Mouse (Mus musculus) intestine, embryonic 15.5 days (tissue): ENCODE data around the gene Hps4. TPM values are rescaled to one million over a fixed set of nuclear protein-coding genes. Genes with fewer than 3 reads are reported as not detected.
A peak's percentile ranks its signal among the peaks of the same experiment; 100 is the strongest.

Source experiments
- ATAC-seq: fragments of 200-750 bp; cut with Nextera tagmentation; 2 replicates; pipeline ENCODE4 v1.8.0; 2017; ENCODE audit warnings: moderate TSS enrichment, moderate library complexity
- H3K27ac ChIP-seq: fragments of 300-500 bp; sonication (generic); 2 replicates; pipeline ENCODE4 v1.5.1; 2015; ENCODE audit warnings: mild to moderate bottlenecking, inconsistent platforms
- H3K27me3 ChIP-seq: fragments of 300-500 bp; sonication (generic); replicated peaks from 2 replicates; pipeline ENCODE4 v1.6.1; 2015; ENCODE audit warnings: inconsistent platforms
- H3K36me3 ChIP-seq: fragments of 300-500 bp; sonication (generic); 2 replicates; pipeline ENCODE4 v1.6.1; 2015; ENCODE audit warnings: inconsistent platforms
- H3K4me1 ChIP-seq: fragments of 300-500 bp; sonication (generic); replicated peaks from 2 replicates; pipeline ENCODE4 v1.6.1; 2015; ENCODE audit warnings: inconsistent platforms
- H3K4me2 ChIP-seq: fragments of 300-500 bp; sonication (generic); replicated peaks from 2 replicates; pipeline ENCODE4 v1.6.1; 2015; ENCODE audit warnings: mild to moderate bottlenecking, inconsistent platforms
- H3K4me3 ChIP-seq: fragments of 300-500 bp; sonication (generic); replicated peaks from 2 replicates; pipeline ENCODE4 v1.5.1; 2015; ENCODE audit warnings: inconsistent platforms
- H3K9ac ChIP-seq: fragments of 300-500 bp; sonication (generic); 2 replicates; pipeline ENCODE4 v1.6.1; 2015; ENCODE audit warnings: inconsistent platforms
- H3K9me3 ChIP-seq: fragments of 300-500 bp; sonication (generic); 2 replicates; pipeline ENCODE4 v1.6.1; 2016; ENCODE audit warnings: inconsistent platforms
- WGBS: fragments of 180-500 bp; shearing (Covaris S2); methylation state at CpG from one replicate; pipeline ENCODE4 v1.1.7; 2015; 5-methylcytosine and 5-hydroxymethylcytosine counted together
- polyA plus RNA-seq: library from polyadenylated mRNA; unstranded; fragments of >200 nt; fragmentation: Nextera tagmentation; extraction: Ambion mirVana; gene quantifications from 2 replicates; pipeline ENCODE4 v1.2.1, GENCODE M21; 2015

Gene Hps4
- polyA plus RNA-seq, 1 experiment from 2014 or later: 38.7 TPM

- ATAC-seq: no peak
- H3K4me1 ChIP-seq: no peaks in the 10 kb centered on the region
- 94% methylated on average over 4 of the region's 4 CpGs for WGBS
These were observed 33.2 kb downstream of the Hps4 start for GRCm38 (mm10) chr5:112376111-112376510.

GRCm38 (mm10) chr5:112377380-112377779 lies 34.5 kb downstream of the Hps4 start:
- Histone ChIP-seq H3K36me3 (peaks cover 15% of the 10 kb centered on the region; the same call in 1 of the 2 replicates), H3K4me3 (no peak overlapping the region), H3K27ac (no peak overlapping the region), H3K9ac (no peak overlapping the region), H3K4me2 (no peak overlapping the region), H3K9me3 (no peaks in the 10 kb centered on the region), H3K4me1 (no peaks in the 10 kb centered on the region), H3K27me3 (no peaks in the 10 kb centered on the region)
- WGBS: 96% methylated on average over 1 of the region's 1 CpGs
- ATAC-seq: no peak

More at GRCm38 (mm10) chr5:112376111-112376510, 33.2 kb downstream of the Hps4 start:
- H3K9me3 ChIP-seq: no peaks in the 10 kb centered on the region
- H3K4me2 ChIP-seq: no peak overlapping the region
- no peak overlapping the region for H3K9ac ChIP-seq
- H3K4me3 ChIP-seq: no peak overlapping the region
- H3K27me3 ChIP-seq: no peaks in the 10 kb centered on the region
- no peak overlapping the region for H3K27ac ChIP-seq
- peaks cover 22% of the 10 kb centered on the region; the same call in 1 of the 2 replicates for H3K36me3 ChIP-seq

- Histone ChIP-seq H3K27ac (no peak overlapping the region), H3K4me3 (no peak overlapping the region), H3K36me3 (peaks cover 15% of the 10 kb centered on the region; the same call in 1 of the 2 replicates), H3K27me3 (no peaks in the 10 kb centered on the region), H3K9ac (no peak overlapping the region), H3K4me1 (no peaks in the 10 kb centered on the region; the same call in 1 of the 2 replicates), H3K4me2 (no peak overlapping the region), H3K9me3 (no peaks in the 10 kb centered on the region)
- WGBS: 73% methylated on average over 6 of the region's 6 CpGs
- ATAC-seq: no peak
These were observed 35.8 kb downstream of the Hps4 start for GRCm38 (mm10) chr5:112378716-112379115.

- no peak overlapping the region for H3K4me3 ChIP-seq
- H3K27me3 ChIP-seq: no peaks in the 10 kb centered on the region
- ATAC-seq: no peak
- H3K27ac ChIP-seq: no peak overlapping the region
- H3K9me3 ChIP-seq: no peaks in the 10 kb centered on the region
- no peak overlapping the region for H3K9ac ChIP-seq
- no peaks in the 10 kb centered on the region; the same call in 1 of the 2 replicates for H3K4me1 ChIP-seq
- WGBS: 82% methylated on average over 11 of the region's 11 CpGs
- H3K4me2 ChIP-seq: no peak overlapping the region
- H3K36me3 ChIP-seq: 0 out of 2 replicates have a peak, but pooled peaks cover 5% of the 10 kb centered on the region
These were observed 38.3 kb downstream of the Hps4 start for GRCm38 (mm10) chr5:112381154-112381553.

- 56% methylated on average over 9 of the region's 9 CpGs for WGBS
- no peak overlapping the region for H3K9ac ChIP-seq
These were observed 39.2 kb downstream of the Hps4 start for GRCm38 (mm10) chr5:112382042-112382441.

GRCm38 (mm10) chr5:112382641-112383330 lies 39.9 kb downstream of the Hps4 start:
- ATAC-seq: 0 out of 2 replicates have a peak, but pooled peaks have one; percentile 33

More at GRCm38 (mm10) chr5:112382042-112382441, 39.2 kb downstream of the Hps4 start:
- Histone ChIP-seq H3K4me2 (no peak overlapping the region), H3K4me1 (no peaks in the 10 kb centered on the region; the same call in 1 of the 2 replicates), H3K4me3 (no peak overlapping the region), H3K27me3 (no peaks in the 10 kb centered on the region), H3K9me3 (no peaks in the 10 kb centered on the region), H3K27ac (no peak overlapping the region), H3K36me3 (0 out of 2 replicates have a peak, but pooled peaks cover 5% of the 10 kb centered on the region)
- no peak for ATAC-seq

GRCm38 (mm10) chr5:112384805-112385472 lies 42.1 kb downstream of the Hps4 start:
- H3K27me3 ChIP-seq: no peaks in the 10 kb centered on the region
- no peak overlapping the region for H3K27ac ChIP-seq
- 88% methylated on average over 13 of the region's 13 CpGs for WGBS
- no peak overlapping the region for H3K4me3 ChIP-seq
- no peaks in the 10 kb centered on the region; the same call in 1 of the 2 replicates for H3K4me1 ChIP-seq
- ATAC-seq: no peak
- no peaks in the 10 kb centered on the region for H3K36me3 ChIP-seq
- H3K4me2 ChIP-seq: no peak overlapping the region
- no peak overlapping the region for H3K9ac ChIP-seq
- no peaks in the 10 kb centered on the region for H3K9me3 ChIP-seq

More at GRCm38 (mm10) chr5:112382641-112383330, 39.9 kb downstream of the Hps4 start:
- H3K27me3 ChIP-seq: no peaks in the 10 kb centered on the region
- 0 out of 2 replicates have a peak overlapping the region, but pooled peaks have one; percentile 27 for H3K27ac ChIP-seq
- H3K4me2 ChIP-seq: no peak overlapping the region
- no peaks in the 10 kb centered on the region; the same call in 1 of the 2 replicates for H3K4me1 ChIP-seq
- no peak overlapping the region for H3K4me3 ChIP-seq
- H3K9me3 ChIP-seq: no peaks in the 10 kb centered on the region
- WGBS: 38% methylated on average over 17 of the region's 17 CpGs
- H3K9ac ChIP-seq: no peak overlapping the region
- 0 out of 2 replicates have a peak, but pooled peaks cover 5% of the 10 kb centered on the region for H3K36me3 ChIP-seq

- Histone ChIP-seq H3K27me3 (0 out of 2 replicates have a peak, but pooled peaks cover under 1% of the 10 kb centered on the region), H3K4me3 (no peak overlapping the region), H3K9me3 (no peaks in the 10 kb centered on the region), H3K9ac (no peak overlapping the region), H3K4me1 (no peaks in the 10 kb centered on the region; the same call in 1 of the 2 replicates), H3K36me3 (no peaks in the 10 kb centered on the region), H3K4me2 (no peak overlapping the region), H3K27ac (no peak overlapping the region)
- 71% methylated on average over 2 of the region's 2 CpGs for WGBS
- peak; percentile 69 for ATAC-seq
These were observed 43.1 kb downstream of the Hps4 start for GRCm38 (mm10) chr5:112385973-112386372.

- Histone ChIP-seq H3K4me2 (no peak overlapping the region), H3K4me1 (peaks cover 2% of the 10 kb centered on the region; the same call in 1 of the 2 replicates), H3K27ac (no peak overlapping the region), H3K4me3 (no peak overlapping the region), H3K36me3 (no peaks in the 10 kb centered on the region), H3K27me3 (peaks cover 20% of the 10 kb centered on the region), H3K9ac (no peak overlapping the region), H3K9me3 (no peaks in the 10 kb centered on the region)
- no peak for ATAC-seq
- WGBS: 77% methylated on average over 9 of the region's 9 CpGs
These were observed 46.5 kb downstream of the Hps4 start for GRCm38 (mm10) chr5:112389352-112389751.

GRCm38 (mm10) chr5:112391002-112391401 lies 48.1 kb downstream of the Hps4 start:
- Histone ChIP-seq H3K27me3 (peaks cover 25% of the 10 kb centered on the region), H3K9ac (no peak overlapping the region), H3K4me3 (no peak overlapping the region), H3K36me3 (no peaks in the 10 kb centered on the region), H3K4me1 (peaks cover 8% of the 10 kb centered on the region; the same call in 1 of the 2 replicates), H3K9me3 (no peaks in the 10 kb centered on the region), H3K4me2 (no peak overlapping the region), H3K27ac (no peak overlapping the region)
- 56% methylated on average over 16 of the region's 16 CpGs for WGBS
- no peak for ATAC-seq

GRCm38 (mm10) chr5:112391676-112392323 lies 48.9 kb downstream of the Hps4 start:
- Histone ChIP-seq H3K27ac (no peak overlapping the region), H3K27me3 (peaks cover 25% of the 10 kb centered on the region), H3K4me3 (no peak overlapping the region), H3K9me3 (no peaks in the 10 kb centered on the region), H3K4me2 (no peak overlapping the region), H3K9ac (no peak overlapping the region), H3K4me1 (peaks cover 8% of the 10 kb centered on the region; the same call in 1 of the 2 replicates), H3K36me3 (no peaks in the 10 kb centered on the region)
- 65% methylated on average over 27 of the region's 27 CpGs for WGBS
- ATAC-seq: no peak
